Mouse (Mus musculus): ENCODE data around the gene Ptger1.

Ptger1 gene

GRCm38 (mm10) chr8:83665969-83666865, at the start of gene Ptger1:
Gene Ptger1, plus strand, starts transcription at chr8:83666678.
- in situ Hi-C loops (cut with MboI, MseI), result no loop called here

GRCm38 (mm10) chr8:83617111-83617510, 49.4 kb upstream of the Ptger1 start:
- in situ Hi-C loops (cut with MboI, MseI), result loop anchor here in 1 of 2 experiments (25.0 kb wide), 1 partner anchor 1605 kb away; no protein-coding TSS in a partner anchor

- in situ Hi-C loops (cut with MboI, MseI), result loop anchor here in 1 of 2 experiments (25.0 kb wide), 1 partner anchor 1606 kb away; no protein-coding TSS in a partner anchor
These were observed 47.9 kb upstream of the Ptger1 start for GRCm38 (mm10) chr8:83618566-83618965.

- in situ Hi-C loops (cut with MboI, MseI), result loop anchor here (10.0 to 25.0 kb wide), 2 partner anchors 135 to 1607 kb away; no protein-coding TSS in a partner anchor
These were observed 46.8 kb upstream of the Ptger1 start for GRCm38 (mm10) chr8:83619568-83620285.

GRCm38 (mm10) chr8:83621691-83622388, 44.6 kb upstream of the Ptger1 start:
- in situ Hi-C loops (cut with MboI, MseI), result loop anchor here (10.0 to 25.0 kb wide), 2 partner anchors 137 to 1610 kb away; no protein-coding TSS in a partner anchor

- in situ Hi-C loops (cut with MboI, MseI), result loop anchor here (10.0 to 25.0 kb wide), 2 partner anchors 138 to 1610 kb away; no protein-coding TSS in a partner anchor
These were observed 44.0 kb upstream of the Ptger1 start for GRCm38 (mm10) chr8:83622389-83622989.

- in situ Hi-C loops (cut with MboI, MseI), result loop anchor here (10.0 to 25.0 kb wide), 2 partner anchors 139 to 1611 kb away; no protein-coding TSS in a partner anchor
These were observed 42.9 kb upstream of the Ptger1 start for GRCm38 (mm10) chr8:83623549-83623948.

- in situ Hi-C loops (cut with MboI, MseI), result loop anchor here (10.0 to 25.0 kb wide), 2 partner anchors 140 to 1612 kb away; no protein-coding TSS in a partner anchor
These were observed 41.7 kb upstream of the Ptger1 start for GRCm38 (mm10) chr8:83624739-83625138.

- in situ Hi-C loops (cut with MboI, MseI), result loop anchor here in 1 of 2 experiments (10.0 kb wide), 1 partner anchor 141 kb away; no protein-coding TSS in a partner anchor
These were observed 40.7 kb upstream of the Ptger1 start for GRCm38 (mm10) chr8:83625676-83626299.

- in situ Hi-C loops (cut with MboI, MseI), result no loop called here
These were observed 34.3 kb upstream of the Ptger1 start for GRCm38 (mm10) chr8:83632083-83632707.

- in situ Hi-C loops (cut with MboI, MseI), result no loop called here
These were observed 27.6 kb upstream of the Ptger1 start for GRCm38 (mm10) chr8:83638856-83639255.

GRCm38 (mm10) chr8:83639649-83640048, 26.8 kb upstream of the Ptger1 start:
- in situ Hi-C loops (cut with MboI, MseI), result no loop called here

GRCm38 (mm10) chr8:83647511-83647910, 19.0 kb upstream of the Ptger1 start:
- in situ Hi-C loops (cut with MboI, MseI), result no loop called here

GRCm38 (mm10) chr8:83648031-83648430, 18.4 kb upstream of the Ptger1 start:
- in situ Hi-C loops (cut with MboI, MseI), result no loop called here

GRCm38 (mm10) chr8:83649699-83650098, 16.8 kb upstream of the Ptger1 start:
- in situ Hi-C loops (cut with MboI, MseI), result loop anchor here in 1 of 2 experiments (5.0 kb wide), 1 partner anchor 42 kb away; the partner anchor contains the start of genes Dnajb1 and Tecr

GRCm38 (mm10) chr8:83652030-83652743, 14.3 kb upstream of the Ptger1 start, which contains the start of gene Gipc1:
Gene Gipc1, plus strand, starts transcription at chr8:83652677.
- in situ Hi-C loops (cut with MboI, MseI), result loop anchor here in 1 of 2 experiments (5.0 kb wide), 1 partner anchor 45 kb away; the partner anchor contains the start of genes Dnajb1 and Tecr

GRCm38 (mm10) chr8:83652744-83653661, 13.5 kb upstream of the Ptger1 start:
- in situ Hi-C loops (cut with MboI, MseI), result loop anchor here in 1 of 2 experiments (5.0 kb wide), 1 partner anchor 46 kb away; the partner anchor contains the start of genes Dnajb1 and Tecr

- in situ Hi-C loops (cut with MboI, MseI), result loop anchor here in 1 of 2 experiments (5.0 kb wide), 1 partner anchor 46 kb away; the partner anchor contains the start of genes Dnajb1 and Tecr
These were observed 12.8 kb upstream of the Ptger1 start for GRCm38 (mm10) chr8:83653662-83654017.
